Mouse (Mus musculus): ENCODE results near the gene Nhlrc3. TPM values are rescaled to one million over a fixed set of nuclear protein-coding genes. Genes with fewer than 3 reads are reported as not detected.

Gene Nhlrc3
- 11.6 TPM for polyA plus RNA-seq (2014; fragmentation: Illumina TruSeq; extraction: RNeasy Lipid Tissue Mini Kit (QIAGEN cat#74804))

DNA sequence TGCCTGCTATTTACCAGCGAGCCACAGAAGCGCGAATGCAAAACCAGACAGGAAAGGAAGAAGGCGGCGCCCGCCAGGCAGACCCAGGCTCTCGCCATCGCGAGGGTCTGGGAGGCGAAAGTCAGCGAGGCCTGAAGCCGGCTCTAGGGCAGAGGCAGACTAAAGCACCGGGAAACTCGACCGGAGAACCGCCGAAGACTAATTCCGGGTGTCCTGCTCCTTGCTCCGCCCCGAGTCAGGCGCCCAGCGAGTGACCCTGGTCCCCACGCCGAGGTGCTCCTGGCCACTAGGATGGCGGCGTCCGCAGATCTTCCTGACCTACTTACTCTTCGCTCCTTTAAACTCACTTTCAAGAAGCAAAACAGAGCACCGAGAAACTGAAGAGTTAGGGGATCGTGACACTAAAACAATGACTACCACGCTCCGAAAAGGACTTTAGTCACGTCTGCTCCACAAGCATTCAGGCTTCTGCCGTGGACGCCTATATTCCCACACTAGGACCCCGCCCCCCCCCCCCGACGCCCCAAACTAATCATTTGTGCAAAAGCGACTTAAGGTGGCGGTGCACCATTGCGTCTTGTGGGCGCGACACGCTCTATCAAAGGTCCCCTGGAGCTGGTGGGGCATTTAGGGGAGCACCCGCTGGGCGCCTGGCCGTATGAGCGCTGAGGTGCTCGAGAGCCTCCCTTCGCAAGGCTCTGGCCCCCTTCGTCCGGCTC, at the start of gene Nhlrc3, which contains the start of gene Proser1:
Gene Nhlrc3 (minus strand): TSS at position 287 of the 719 bp plus-strand sequence.
Gene Proser1 (plus strand): TSS at position 621 of the 719 bp plus-strand sequence.

DNA sequence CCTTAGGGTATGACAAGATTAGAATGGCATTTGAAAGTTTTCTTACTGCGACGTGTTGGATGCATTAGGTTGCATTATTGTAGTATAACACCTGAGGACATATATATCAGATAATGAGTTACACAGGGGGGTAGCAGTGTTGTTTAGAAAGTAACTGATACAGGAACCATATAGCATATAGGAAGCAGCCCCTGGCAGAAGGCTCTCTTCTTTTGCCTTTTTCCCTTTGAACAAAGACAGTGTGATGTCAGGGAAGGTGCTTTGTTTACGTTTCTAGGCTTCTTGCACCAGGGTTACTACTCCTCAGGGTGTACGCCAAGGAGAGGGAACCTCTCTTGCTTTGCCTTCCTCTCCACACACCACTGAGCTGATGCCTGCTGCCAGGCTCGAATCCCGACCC, 25.2 kb upstream of the Nhlrc3 start, which contains the start of gene Stoml3:
Gene Stoml3 (plus strand): TSS at position 301 of the 400 bp plus-strand sequence.

Other genes starting within 250 kb of the Nhlrc3 start
- gene Proser1, start 334 bp upstream of the Nhlrc3 start, polyA plus RNA-seq (2014; fragmentation: Illumina TruSeq; extraction: RNeasy Lipid Tissue Mini Kit (QIAGEN cat#74804)), result 22.9 TPM
- gene Stoml3, start 25.3 kb upstream of the Nhlrc3 start, polyA plus RNA-seq (2014; fragmentation: Illumina TruSeq; extraction: RNeasy Lipid Tissue Mini Kit (QIAGEN cat#74804)), result 4.4 TPM
- gene Frem2, start 194.0 kb upstream of the Nhlrc3 start, polyA plus RNA-seq (2014; fragmentation: Illumina TruSeq; extraction: RNeasy Lipid Tissue Mini Kit (QIAGEN cat#74804)), result 0.91 TPM